Mouse (Mus musculus) limb, embryonic 15.5 days (tissue): Measurements from ENCODE around the gene March1. TPM values are rescaled to one million over a fixed set of nuclear protein-coding genes. Genes with fewer than 3 reads are reported as not detected.

Experiments used
- ATAC-seq: fragments of 200-750 bp; cut with Nextera tagmentation; 2 replicates; pipeline ENCODE4 v1.8.0; 2017; ENCODE audit warnings: low read depth, moderate TSS enrichment; ENCODE audit not compliant: insufficient number of reproducible peaks, low FRiP score, low TSS enrichment
- H3K27ac ChIP-seq: fragments of 300-500 bp; sonication (generic); 2 replicates; pipeline ENCODE4 v1.5.1; 2015; ENCODE audit warnings: moderate library complexity, mild to moderate bottlenecking, inconsistent platforms
- H3K27me3 ChIP-seq: fragments of 300-500 bp; sonication (generic); 2 replicates; pipeline ENCODE4 v1.6.1; 2015; ENCODE audit warnings: inconsistent platforms
- H3K36me3 ChIP-seq: fragments of 300-500 bp; sonication (generic); 2 replicates; pipeline ENCODE4 v1.6.1; 2015; ENCODE audit warnings: inconsistent platforms
- H3K4me1 ChIP-seq: fragments of 300-500 bp; sonication (generic); 2 replicates; pipeline ENCODE4 v1.6.1; 2015; ENCODE audit warnings: inconsistent platforms
- H3K4me2 ChIP-seq: fragments of 300-500 bp; sonication (generic); 2 replicates; pipeline ENCODE4 v1.6.1; 2015; ENCODE audit warnings: mild to moderate bottlenecking, inconsistent platforms
- H3K4me3 ChIP-seq: fragments of 300-500 bp; sonication (generic); 2 replicates; pipeline ENCODE4 v1.5.1; 2015; ENCODE audit warnings: mild to moderate bottlenecking, inconsistent platforms
- H3K9ac ChIP-seq: fragments of 300-500 bp; sonication (generic); 2 replicates; pipeline ENCODE4 v1.6.1; 2015; ENCODE audit warnings: inconsistent platforms
- H3K9me3 ChIP-seq: fragments of 300-500 bp; sonication (generic); 2 replicates; pipeline ENCODE4 v1.6.1; 2016; ENCODE audit warnings: inconsistent platforms
- WGBS: fragments of 180-500 bp; shearing (Covaris S2); methylation state at CpG from one replicate; pipeline ENCODE4 v1.1.7; 2015; 5-methylcytosine and 5-hydroxymethylcytosine counted together
- polyA plus RNA-seq: library from polyadenylated mRNA; unstranded; fragments of >200 nt; fragmentation: Nextera tagmentation; extraction: Ambion mirVana; gene quantifications from 2 replicates; pipeline ENCODE4 v1.2.1, GENCODE M21; 2015

The March1 gene
- polyA plus RNA-seq, 1 experiment from 2014 or later: 0.54 TPM

DNA sequence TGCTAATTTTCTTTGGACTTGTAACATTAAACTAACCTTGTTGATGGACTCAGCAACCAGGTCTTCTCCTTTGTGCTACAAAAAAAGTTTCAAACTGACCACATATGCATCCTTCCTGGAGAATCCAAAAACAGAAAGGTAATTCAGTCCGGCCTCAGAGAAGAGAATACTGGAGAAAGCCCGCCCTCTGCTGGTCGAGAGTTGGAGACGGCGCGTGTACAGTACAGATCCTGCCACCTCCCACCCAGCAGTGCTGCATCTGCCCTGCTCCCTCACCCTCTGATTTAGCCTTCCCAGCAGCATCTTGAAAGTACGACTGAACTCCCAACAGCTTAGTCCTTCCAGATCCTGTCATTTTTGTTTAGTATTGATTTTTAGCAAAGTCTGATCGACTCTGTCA, 878.0 kb downstream of the March1 start:
- Histone ChIP-seq H3K4me3 (no peak overlapping the region), H3K9ac (no peak overlapping the region), H3K36me3 (no peaks in the 10 kb centered on the region), H3K4me2 (no peak overlapping the region), H3K4me1 (no peaks in the 10 kb centered on the region), H3K27ac (no peak overlapping the region), H3K27me3 (0 out of 2 replicates have a peak, but pooled peaks cover 3% of the 10 kb centered on the region), H3K9me3 (no peaks in the 10 kb centered on the region)
- no peak for ATAC-seq
- WGBS: 7% methylated on average over 8 of the region's 8 CpGs

DNA sequence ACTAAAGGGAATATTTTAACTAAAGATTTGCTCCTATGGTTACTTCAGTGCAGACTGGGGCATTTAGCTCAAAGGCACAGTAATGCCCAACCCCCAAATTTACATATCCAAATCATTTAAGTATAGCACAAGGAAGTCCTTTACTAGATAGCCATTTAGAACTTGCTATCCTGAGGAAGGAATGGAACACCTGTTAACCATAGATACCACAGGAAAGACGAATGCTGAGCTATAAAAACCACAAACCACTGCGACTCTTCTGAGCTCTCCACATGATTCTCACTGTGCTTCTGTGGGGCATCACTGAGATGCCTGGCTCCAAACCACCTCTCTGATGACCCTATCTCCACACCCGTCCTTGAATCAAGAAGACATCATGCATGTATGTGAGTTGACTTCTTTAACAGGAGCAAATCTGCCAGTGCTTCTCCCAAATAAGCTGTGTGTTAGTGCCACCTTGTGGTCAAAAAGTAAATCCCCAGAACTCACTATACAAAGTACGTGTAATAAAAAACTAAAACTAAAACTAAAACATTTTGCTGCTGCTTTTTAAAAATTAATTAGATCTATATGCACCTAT, 879.4 kb downstream of the March1 start:
- no peaks in the 10 kb centered on the region for H3K4me1 ChIP-seq
- 34% methylated on average over 4 of the region's 4 CpGs for WGBS
- H3K27ac ChIP-seq: no peak overlapping the region
- H3K4me3 ChIP-seq: no peak overlapping the region
- H3K36me3 ChIP-seq: no peaks in the 10 kb centered on the region
- no peak for ATAC-seq
- H3K9me3 ChIP-seq: no peaks in the 10 kb centered on the region
- 0 out of 2 replicates have a peak, but pooled peaks cover 3% of the 10 kb centered on the region for H3K27me3 ChIP-seq
- H3K9ac ChIP-seq: no peak overlapping the region
- no peak overlapping the region for H3K4me2 ChIP-seq

DNA sequence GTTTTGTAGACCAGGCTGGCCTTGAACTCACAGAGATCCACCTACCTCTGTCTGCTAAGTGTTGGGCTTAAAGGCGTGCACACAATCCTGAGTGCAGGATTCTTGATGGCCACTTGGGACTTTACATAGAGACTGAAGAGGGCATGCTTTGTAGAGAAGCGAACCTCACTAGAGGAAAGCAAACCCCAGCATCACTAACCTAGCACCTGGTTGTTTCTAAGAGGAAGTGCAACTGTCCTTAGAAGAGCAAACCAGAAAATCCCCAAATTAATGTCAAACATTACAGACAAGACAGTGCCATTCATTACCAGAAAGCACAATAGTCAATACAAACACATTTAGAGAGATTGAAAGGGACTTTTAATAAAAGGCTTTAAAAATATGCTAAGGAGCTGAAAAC, 885.7 kb downstream of the March1 start:
- H3K9ac ChIP-seq: no peak overlapping the region
- WGBS: 78% methylated on average over 2 of the region's 2 CpGs
- H3K9me3 ChIP-seq: no peaks in the 10 kb centered on the region
- H3K27ac ChIP-seq: no peak overlapping the region
- no peak overlapping the region for H3K4me2 ChIP-seq
- no peak overlapping the region for H3K4me3 ChIP-seq
- no peaks in the 10 kb centered on the region for H3K27me3 ChIP-seq
- no peaks in the 10 kb centered on the region for H3K4me1 ChIP-seq
- H3K36me3 ChIP-seq: no peaks in the 10 kb centered on the region
- no peak for ATAC-seq

DNA sequence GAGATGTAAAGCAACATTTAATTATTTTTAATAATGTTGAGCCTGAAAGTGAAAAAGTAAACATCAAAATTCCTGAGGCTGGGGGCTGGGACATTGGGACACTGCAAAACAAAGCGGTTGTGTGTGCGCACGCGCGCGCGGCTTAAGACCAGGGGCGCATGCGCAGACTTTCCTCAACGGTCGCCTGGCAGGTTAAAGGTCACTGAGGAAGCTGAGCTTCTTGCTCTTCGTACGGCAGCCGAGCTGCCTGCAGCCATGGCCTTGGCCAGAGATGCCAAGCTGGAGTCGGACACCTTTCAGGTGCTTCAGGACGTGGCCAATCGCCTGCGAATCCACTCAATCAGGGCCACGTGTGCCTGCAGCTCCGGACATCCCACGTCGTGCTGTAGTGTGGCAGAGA, 893.8 kb downstream of the March1 start, which contains the start of gene Tktl2:
Gene Tktl2, plus strand, starts transcription at position 220 of the 400 bp plus-strand sequence.
- Histone ChIP-seq H3K27ac (no peak within 1 kb of the TSS), H3K36me3 (no peaks in the 10 kb centered on the region), H3K4me3 (no peak within 1 kb of the TSS), H3K4me1 (no peaks in the 10 kb centered on the region), H3K4me2 (no peak within 1 kb of the TSS), H3K9me3 (no peaks in the 10 kb centered on the region), H3K27me3 (no peaks in the 10 kb centered on the region), H3K9ac (no peak within 1 kb of the TSS)
- ATAC-seq: no peak
- WGBS: 93% methylated on average over 22 of the region's 22 CpGs

DNA sequence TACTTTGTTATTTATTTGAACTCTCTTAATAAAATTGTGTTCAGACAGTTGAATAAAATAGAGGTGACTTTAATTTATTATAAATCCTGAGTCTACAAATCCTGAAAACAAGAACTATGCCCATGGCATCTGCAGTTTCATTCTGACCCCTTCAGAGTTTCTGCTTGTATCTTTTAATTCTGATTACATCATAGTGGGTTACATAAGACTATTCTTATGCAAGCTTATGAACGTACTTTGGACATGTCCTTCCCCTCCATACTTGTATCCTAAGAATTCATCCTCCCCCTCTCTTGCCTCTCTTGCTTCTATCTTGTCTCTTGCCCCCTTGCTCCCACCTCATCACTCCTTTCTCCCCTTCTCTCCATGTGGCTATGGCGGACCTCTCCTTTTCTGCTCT, 901.4 kb downstream of the March1 start:
- Histone ChIP-seq H3K4me3 (no peak overlapping the region), H3K9me3 (no peaks in the 10 kb centered on the region), H3K9ac (no peak overlapping the region), H3K27ac (no peak overlapping the region), H3K4me1 (no peaks in the 10 kb centered on the region), H3K27me3 (no peaks in the 10 kb centered on the region), H3K4me2 (no peak overlapping the region), H3K36me3 (no peaks in the 10 kb centered on the region)
- no peak for ATAC-seq
- 86% methylated on average over 2 of the region's 2 CpGs for WGBS

DNA sequence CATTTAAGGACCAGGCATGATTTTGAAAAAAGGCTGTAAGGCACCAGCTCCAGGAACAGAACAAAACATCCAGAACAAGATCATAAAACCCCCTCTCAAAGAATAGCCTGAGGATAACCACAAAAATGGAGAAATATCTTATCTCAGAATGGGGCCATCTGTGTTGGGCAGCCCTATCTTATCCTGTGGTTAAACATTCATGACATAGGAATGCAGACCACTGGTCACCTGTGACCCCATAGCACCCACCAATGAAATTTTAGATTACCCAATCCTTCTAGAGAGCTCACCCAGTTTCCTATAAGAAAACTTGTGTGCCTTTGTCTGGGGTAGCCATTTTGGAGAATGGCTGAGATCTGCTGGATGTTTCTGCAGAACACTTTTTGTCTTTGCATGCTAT, 902.9 kb downstream of the March1 start:
- no peak overlapping the region for H3K4me3 ChIP-seq
- H3K9me3 ChIP-seq: no peaks in the 10 kb centered on the region
- no peaks in the 10 kb centered on the region for H3K4me1 ChIP-seq
- no peak overlapping the region for H3K4me2 ChIP-seq
- H3K9ac ChIP-seq: no peak overlapping the region
- no peaks in the 10 kb centered on the region for H3K36me3 ChIP-seq
- no peak overlapping the region for H3K27ac ChIP-seq
- H3K27me3 ChIP-seq: no peaks in the 10 kb centered on the region
- ATAC-seq: no peak
